Mouse (Mus musculus): ENCODE data around the gene Acad8.

Gene Acad8

GRCm38 (mm10) chr9:26985090-26985613, 14.2 kb downstream of the Acad8 start:
- no peak for DNase-seq (ENCODE audit: low spot score in 2 of 2)

- no peak for DNase-seq (ENCODE audit: low spot score in 2 of 2)
These were observed 20.6 kb downstream of the Acad8 start for GRCm38 (mm10) chr9:26978776-26979175.

GRCm38 (mm10) chr9:26977754-26978153, 21.6 kb downstream of the Acad8 start:
- no peak for DNase-seq (ENCODE audit: low spot score in 2 of 2)

- DNase-seq (ENCODE audit: low spot score in 2 of 2) = no peak
These were observed 51.6 kb downstream of the Acad8 start for GRCm38 (mm10) chr9:26947790-26948189.

GRCm38 (mm10) chr9:26924146-26924545, 75.2 kb downstream of the Acad8 start:
- DNase-seq (ENCODE audit: low spot score in 2 of 2) = no peak
